Mouse (Mus musculus): ENCODE measurements around the gene Ccdc58.
"Not testable (repeated sequence)": the region's sequence is repeated elsewhere in the genome, so short reads cannot be mapped to it uniquely, and the experiment has no call there.

Gene Ccdc58

DNA sequence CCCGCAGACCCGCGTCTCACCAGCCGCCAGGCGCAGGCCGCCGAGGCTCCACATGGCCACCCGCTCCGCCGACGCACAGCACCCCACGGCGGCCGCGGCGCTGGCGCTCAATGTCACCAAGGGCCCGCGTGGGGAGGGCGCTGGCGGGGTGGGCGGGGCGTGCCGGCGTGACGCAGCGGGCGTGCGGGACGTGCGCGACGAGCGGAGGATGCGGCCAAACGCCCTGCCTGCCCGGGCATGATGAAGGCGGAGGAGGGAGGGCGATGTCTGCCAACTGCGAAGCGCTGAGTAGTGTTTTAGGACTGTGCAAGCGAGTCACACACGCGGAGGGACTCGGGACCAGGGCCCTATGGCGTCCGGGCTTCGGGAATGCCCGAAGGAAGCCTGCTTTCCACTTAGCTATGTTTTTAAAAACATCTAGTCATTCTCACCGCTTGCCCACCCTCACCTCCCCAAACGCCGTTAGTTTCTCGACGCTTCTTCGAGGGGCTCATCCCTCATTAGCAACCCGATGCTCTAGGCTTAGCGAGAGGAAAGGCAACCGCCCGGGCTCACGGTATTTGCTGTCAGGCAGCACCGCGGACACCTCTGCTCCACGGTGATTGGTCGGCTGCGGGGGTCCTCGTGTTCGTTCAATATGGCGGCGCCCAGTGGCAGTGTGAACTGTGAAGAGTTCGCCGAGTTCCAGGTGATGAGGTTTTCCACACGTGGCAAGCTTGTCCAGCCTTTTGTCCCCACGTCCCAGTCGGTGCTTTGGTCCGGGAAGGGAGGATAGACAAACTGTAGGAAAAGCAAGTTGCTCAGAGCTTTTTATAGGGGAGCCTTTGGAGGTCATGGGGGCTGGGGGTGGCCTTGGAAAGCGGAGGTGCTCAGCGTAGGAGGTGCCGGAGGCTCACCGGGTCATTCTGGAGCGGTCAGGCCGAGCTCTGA, at the start of gene Ccdc58, which contains the start of gene Fam162a:
Ccdc58 (plus strand) TSS at position 236 of the 930 bp plus-strand sequence.
Fam162a (minus strand) TSS at position 145 of the 930 bp plus-strand sequence.
- peak; percentile 94 for DNase-seq (ENCODE audit: low read depth, low spot score)
- Histone ChIP-seq H3K27me3 (ENCODE audit: control insufficient read depth, insufficient read depth, low read length, poor library complexity, severe bottlenecking) (no peaks in the 10 kb centered on the region; the same call in 1 of the 2 replicates), H3K36me3 (ENCODE audit: control insufficient read depth, insufficient read depth, low read length, poor library complexity, severe bottlenecking) (no peaks in the 10 kb centered on the region)

DNA sequence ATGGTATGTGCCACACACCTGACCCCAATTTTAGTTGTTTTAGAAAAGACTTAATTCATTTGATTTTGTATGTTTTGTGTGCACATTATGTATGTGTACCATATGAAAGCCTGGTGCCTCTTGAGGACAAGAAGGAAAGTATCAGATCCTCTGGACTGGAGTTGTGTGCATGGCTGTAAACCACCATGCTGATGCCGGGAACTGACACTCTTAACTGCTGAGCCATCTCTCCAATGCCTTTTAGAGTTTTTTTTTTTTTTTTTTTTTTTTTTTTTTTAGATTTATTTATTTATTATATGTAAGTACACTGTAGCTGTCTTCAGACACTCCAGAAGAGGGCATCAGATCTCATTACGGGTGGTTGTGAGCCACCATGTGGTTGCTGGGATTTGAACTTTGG, 43.4 kb upstream of the Ccdc58 start:
- H3K36me3 ChIP-seq (ENCODE audit: control insufficient read depth, insufficient read depth, low read length, poor library complexity, severe bottlenecking) = peaks cover 14% of the 10 kb centered on the region
- H3K27me3 ChIP-seq (ENCODE audit: control insufficient read depth, insufficient read depth, low read length, poor library complexity, severe bottlenecking); DNase-seq (ENCODE audit: low read depth, low spot score): not testable (repeated sequence)

DNA sequence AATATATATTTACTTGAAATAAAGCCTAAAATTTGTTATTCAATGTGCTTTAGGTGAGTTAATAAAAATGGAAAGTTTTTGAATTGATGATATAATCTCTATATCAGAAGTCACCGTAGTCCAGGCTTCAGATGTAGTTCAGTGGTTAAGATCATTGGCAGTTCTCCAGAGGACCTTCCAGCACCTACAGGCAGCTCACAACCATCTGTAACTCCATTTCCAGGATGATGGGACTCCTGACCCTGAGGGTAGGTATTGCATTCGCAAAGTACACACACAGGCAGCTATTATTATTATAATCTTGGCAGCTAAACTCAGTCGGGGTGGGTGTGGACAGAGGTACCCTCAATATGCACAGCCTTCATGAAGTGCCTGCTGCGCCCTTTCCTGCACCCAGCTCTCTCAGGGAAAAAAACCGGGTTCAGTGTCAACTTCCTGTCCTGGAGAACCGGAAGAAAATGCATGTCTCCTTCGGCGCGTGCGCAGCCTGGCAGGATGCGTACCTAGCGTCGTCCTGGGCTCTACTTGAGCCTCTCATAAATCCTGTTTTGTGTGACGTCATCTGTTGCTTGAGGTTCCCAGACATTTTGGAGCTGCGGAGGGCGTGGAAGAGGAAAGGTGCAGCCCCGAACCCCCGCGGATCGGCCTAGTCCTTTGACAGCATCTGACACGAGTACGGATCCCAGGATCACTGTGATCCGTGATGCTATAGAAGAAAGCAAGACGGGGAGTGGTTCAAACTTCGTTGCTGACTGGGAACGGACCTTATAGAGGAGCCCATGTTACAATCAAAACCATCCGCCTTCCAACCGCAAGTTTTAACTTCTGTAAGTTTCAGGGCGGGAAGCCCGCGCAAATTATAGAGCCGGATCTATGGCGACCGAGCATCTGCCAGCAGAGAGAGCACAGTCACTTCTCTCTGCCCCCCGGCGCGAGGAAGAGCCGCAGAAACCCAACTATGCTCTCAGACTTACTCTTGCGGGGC, 30.6 kb upstream of the Ccdc58 start, which contains the start of gene Wdr5b:
Wdr5b (plus strand) TSS at position 551 of the 985 bp plus-strand sequence.
- Histone ChIP-seq H3K27me3 (ENCODE audit: control insufficient read depth, insufficient read depth, low read length, poor library complexity, severe bottlenecking) (no peaks in the 10 kb centered on the region), H3K36me3 (ENCODE audit: control insufficient read depth, insufficient read depth, low read length, poor library complexity, severe bottlenecking) (no peaks in the 10 kb centered on the region; the same call in 1 of the 2 replicates)
- DNase-seq (ENCODE audit: low read depth, low spot score) = peak; percentile 97

DNA sequence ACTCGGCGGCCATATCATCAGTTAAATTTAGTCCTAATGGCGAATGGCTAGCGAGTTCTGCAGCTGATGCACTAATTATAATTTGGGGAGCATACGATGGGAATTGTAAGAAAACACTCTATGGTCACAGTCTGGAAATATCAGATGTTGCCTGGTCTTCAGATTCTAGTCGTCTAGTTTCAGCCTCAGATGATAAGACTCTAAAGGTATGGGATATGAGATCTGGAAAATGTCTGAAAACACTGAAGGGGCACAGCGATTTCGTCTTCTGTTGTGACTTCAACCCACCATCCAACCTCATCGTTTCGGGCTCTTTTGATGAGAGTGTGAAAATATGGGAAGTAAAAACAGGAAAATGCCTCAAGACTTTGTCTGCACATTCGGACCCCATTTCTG, 29.9 kb upstream of the Ccdc58 start:
- no peak for DNase-seq (ENCODE audit: low read depth, low spot score)
- H3K36me3 ChIP-seq (ENCODE audit: control insufficient read depth, insufficient read depth, low read length, poor library complexity, severe bottlenecking) = no peaks in the 10 kb centered on the region; the same call in none of the 2 replicates
- H3K27me3 ChIP-seq (ENCODE audit: control insufficient read depth, insufficient read depth, low read length, poor library complexity, severe bottlenecking) = no peaks in the 10 kb centered on the region

DNA sequence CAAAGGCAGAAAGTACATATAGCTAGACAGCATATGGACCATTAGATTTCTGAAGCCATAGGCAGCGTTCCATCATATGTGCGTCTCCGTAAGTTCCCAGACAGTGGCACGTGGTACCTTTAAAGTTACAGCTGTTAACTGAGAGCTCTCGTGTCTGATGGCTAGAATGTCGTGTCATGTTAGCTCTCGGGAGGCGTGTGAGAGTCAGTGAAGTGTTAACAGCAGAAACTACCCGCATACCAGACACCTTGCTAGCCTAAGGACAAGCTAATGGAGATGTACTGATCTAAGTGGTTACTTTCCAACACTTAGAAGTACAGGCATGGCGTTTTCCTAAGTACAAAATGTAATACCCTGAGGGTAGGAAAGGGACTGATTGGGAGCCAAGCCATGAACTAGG, 28.4 kb upstream of the Ccdc58 start:
- peaks cover 2% of the 10 kb centered on the region for H3K36me3 ChIP-seq (ENCODE audit: control insufficient read depth, insufficient read depth, low read length, poor library complexity, severe bottlenecking)
- no peaks in the 10 kb centered on the region for H3K27me3 ChIP-seq (ENCODE audit: control insufficient read depth, insufficient read depth, low read length, poor library complexity, severe bottlenecking)
- DNase-seq (ENCODE audit: low read depth, low spot score) = no peak

- H3K36me3 ChIP-seq (ENCODE audit: control insufficient read depth, insufficient read depth, low read length, poor library complexity, severe bottlenecking) = peaks cover 2% of the 10 kb centered on the region
- no peaks in the 10 kb centered on the region for H3K27me3 ChIP-seq (ENCODE audit: control insufficient read depth, insufficient read depth, low read length, poor library complexity, severe bottlenecking)
- no peak for DNase-seq (ENCODE audit: low read depth, low spot score)
Measured at GRCm38 (mm10) chr16:36043964-36044363, 27.5 kb upstream of the Ccdc58 start.

- Histone ChIP-seq H3K27me3 (ENCODE audit: control insufficient read depth, insufficient read depth, low read length, poor library complexity, severe bottlenecking) (no peaks in the 10 kb centered on the region), H3K36me3 (ENCODE audit: control insufficient read depth, insufficient read depth, low read length, poor library complexity, severe bottlenecking) (peaks cover 5% of the 10 kb centered on the region)
- no peak for DNase-seq (ENCODE audit: low read depth, low spot score)
Measured at GRCm38 (mm10) chr16:36047538-36047937, 23.9 kb upstream of the Ccdc58 start.

GRCm38 (mm10) chr16:36051491-36051890, 20.0 kb upstream of the Ccdc58 start:
- DNase-seq (ENCODE audit: low read depth, low spot score) = no peak
- no peaks in the 10 kb centered on the region for H3K27me3 ChIP-seq (ENCODE audit: control insufficient read depth, insufficient read depth, low read length, poor library complexity, severe bottlenecking)
- peaks cover 5% of the 10 kb centered on the region for H3K36me3 ChIP-seq (ENCODE audit: control insufficient read depth, insufficient read depth, low read length, poor library complexity, severe bottlenecking)

DNA sequence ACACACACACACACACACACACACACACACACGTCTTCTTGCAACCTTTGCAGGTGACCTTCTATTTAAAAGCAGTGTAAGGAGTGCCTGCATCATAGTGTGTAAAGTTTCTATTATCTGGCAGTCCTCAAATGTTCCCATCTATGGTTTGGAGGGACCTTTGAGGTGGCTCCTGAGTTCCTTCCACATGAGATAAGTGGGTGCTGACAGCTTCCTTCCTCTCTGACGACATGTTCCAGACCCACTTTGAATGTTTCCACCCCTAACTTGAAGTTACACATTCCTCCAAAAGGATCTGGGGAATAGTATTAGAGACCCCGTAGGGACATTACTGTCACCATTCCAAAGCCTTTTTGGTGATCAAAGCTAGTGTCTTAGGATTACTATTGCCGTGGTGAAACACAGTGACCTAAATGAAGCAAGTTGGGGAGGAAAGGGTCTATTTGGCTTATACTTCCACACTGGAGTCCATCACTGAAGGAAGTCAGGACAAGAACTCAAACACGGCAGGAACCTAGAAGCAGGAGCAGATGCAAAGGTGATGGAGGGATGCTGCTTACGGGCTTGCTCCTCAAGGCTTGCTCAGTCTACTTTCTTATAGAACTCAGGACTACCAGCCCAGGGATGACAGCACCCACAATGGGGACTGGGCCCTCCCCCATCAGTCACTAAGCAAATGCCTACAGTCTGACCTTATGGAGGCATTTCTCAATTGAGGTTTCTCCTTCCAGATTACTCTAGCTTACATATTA, 17.8 kb upstream of the Ccdc58 start:
- Histone ChIP-seq H3K36me3 (ENCODE audit: control insufficient read depth, insufficient read depth, low read length, poor library complexity, severe bottlenecking) (peaks cover 3% of the 10 kb centered on the region), H3K27me3 (ENCODE audit: control insufficient read depth, insufficient read depth, low read length, poor library complexity, severe bottlenecking) (no peaks in the 10 kb centered on the region)
- DNase-seq (ENCODE audit: low read depth, low spot score) = no peak

GRCm38 (mm10) chr16:36054920-36055319, 16.6 kb upstream of the Ccdc58 start:
- no peak for DNase-seq (ENCODE audit: low read depth, low spot score)
- no peaks in the 10 kb centered on the region for H3K27me3 ChIP-seq (ENCODE audit: control insufficient read depth, insufficient read depth, low read length, poor library complexity, severe bottlenecking)
- no peaks in the 10 kb centered on the region; the same call in none of the 2 replicates for H3K36me3 ChIP-seq (ENCODE audit: control insufficient read depth, insufficient read depth, low read length, poor library complexity, severe bottlenecking)

DNA sequence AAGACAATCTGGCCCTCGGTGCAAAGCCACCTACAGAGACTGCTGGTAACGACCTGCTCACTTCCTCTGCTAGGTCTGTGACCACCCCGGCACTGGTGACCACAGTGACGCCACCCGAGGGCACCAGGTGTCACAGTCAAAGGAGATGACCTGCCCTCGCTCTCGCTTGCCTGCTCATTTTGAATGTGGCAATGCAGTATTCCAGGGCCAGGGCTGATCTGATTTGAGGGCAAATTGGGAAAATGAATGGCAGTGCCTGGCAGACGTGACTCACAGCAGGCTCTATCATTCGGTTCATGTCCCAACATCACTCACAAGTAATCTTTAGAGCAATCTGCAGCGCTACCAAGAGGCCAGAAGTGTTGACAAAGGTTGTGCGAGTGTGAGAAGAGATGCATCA, 15.1 kb upstream of the Ccdc58 start:
- no peaks in the 10 kb centered on the region for H3K27me3 ChIP-seq (ENCODE audit: control insufficient read depth, insufficient read depth, low read length, poor library complexity, severe bottlenecking)
- no peak for DNase-seq (ENCODE audit: low read depth, low spot score)

GRCm38 (mm10) chr16:36057933-36058475, 13.5 kb upstream of the Ccdc58 start:
- no peaks in the 10 kb centered on the region for H3K27me3 ChIP-seq (ENCODE audit: control insufficient read depth, insufficient read depth, low read length, poor library complexity, severe bottlenecking)

More for the DNA sequence above, 15.1 kb upstream of the Ccdc58 start:
- no peaks in the 10 kb centered on the region for H3K36me3 ChIP-seq (ENCODE audit: control insufficient read depth, insufficient read depth, low read length, poor library complexity, severe bottlenecking)

DNA sequence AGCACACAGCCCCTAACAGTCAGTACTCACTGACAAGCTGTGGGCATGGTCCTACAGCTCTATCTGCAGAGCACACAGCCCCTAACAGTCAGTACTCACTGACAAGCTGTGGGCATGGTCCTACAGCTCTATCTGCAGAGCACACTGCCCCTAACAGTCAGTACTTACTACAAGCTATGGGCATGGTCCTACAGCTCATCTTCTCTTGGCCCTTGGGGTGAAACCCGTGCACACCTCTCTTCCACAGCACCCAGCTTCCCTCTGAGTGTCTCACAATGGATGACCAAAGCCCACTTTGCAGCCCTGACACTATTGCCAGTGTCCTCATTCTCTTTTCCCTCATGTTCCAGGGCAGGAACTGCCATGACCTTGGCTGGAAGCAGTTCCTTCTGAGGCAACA, 9.0 kb upstream of the Ccdc58 start:
- not testable (repeated sequence) for DNase-seq (ENCODE audit: low read depth, low spot score); H3K27me3 ChIP-seq (ENCODE audit: control insufficient read depth, insufficient read depth, low read length, poor library complexity, severe bottlenecking); H3K36me3 ChIP-seq (ENCODE audit: control insufficient read depth, insufficient read depth, low read length, poor library complexity, severe bottlenecking)

More at GRCm38 (mm10) chr16:36057933-36058475, 13.5 kb upstream of the Ccdc58 start:
- DNase-seq (ENCODE audit: low read depth, low spot score) = no peak
- H3K36me3 ChIP-seq (ENCODE audit: control insufficient read depth, insufficient read depth, low read length, poor library complexity, severe bottlenecking) = no peaks in the 10 kb centered on the region

DNA sequence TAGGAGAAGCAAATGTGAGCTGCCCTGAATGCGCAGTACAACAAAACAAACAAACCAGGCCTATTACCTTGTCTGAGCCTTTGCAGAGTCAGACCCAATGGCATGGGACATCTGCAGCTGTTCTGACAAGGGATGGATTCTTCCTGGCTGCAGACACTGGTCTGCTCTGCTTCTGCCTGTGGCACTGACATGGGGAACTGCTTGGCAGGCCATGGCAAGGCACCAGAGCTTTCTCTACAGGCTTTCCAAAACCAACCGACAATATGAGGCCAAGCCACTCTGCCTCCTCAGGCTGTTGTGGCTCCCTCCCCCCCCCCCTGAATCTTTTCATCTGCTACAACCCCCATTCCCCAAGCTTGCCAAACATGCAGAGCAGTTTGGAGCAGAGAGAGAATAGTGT, 8.2 kb upstream of the Ccdc58 start:
- no peak for DNase-seq (ENCODE audit: low read depth, low spot score)
- H3K36me3 ChIP-seq (ENCODE audit: control insufficient read depth, insufficient read depth, low read length, poor library complexity, severe bottlenecking) = no peaks in the 10 kb centered on the region
- H3K27me3 ChIP-seq (ENCODE audit: control insufficient read depth, insufficient read depth, low read length, poor library complexity, severe bottlenecking) = no peaks in the 10 kb centered on the region
